Mouse (Mus musculus) retina, embryonic 14.5 days (tissue): ENCODE data around the gene Bcl2l14.

ENCODE experiments used
- DNase-seq: peaks from one replicate; pipeline ENCODE4 v3.0.0-alpha.2; 2015; ENCODE audit warnings: low spot score

The Bcl2l14 gene

GRCm38 (mm10) chr6:134396018-134396417 lies at the start of gene Bcl2l14:
Gene Bcl2l14 (plus strand): TSS chr6:134396318.
- DNase-seq, result no peak

GRCm38 (mm10) chr6:134348526-134349067 lies 47.5 kb upstream of the Bcl2l14 start:
- DNase-seq, result no peak

- no peak for DNase-seq
Measured at GRCm38 (mm10) chr6:134352881-134353280, 43.2 kb upstream of the Bcl2l14 start.

- DNase-seq, result no peak
Measured at GRCm38 (mm10) chr6:134353751-134354150, 42.4 kb upstream of the Bcl2l14 start.

- DNase-seq, result no peak
Measured at GRCm38 (mm10) chr6:134357570-134357969, 38.5 kb upstream of the Bcl2l14 start.

GRCm38 (mm10) chr6:134360079-134360478 lies 36.0 kb upstream of the Bcl2l14 start:
- no peak for DNase-seq

- DNase-seq, result no peak
Measured at GRCm38 (mm10) chr6:134364644-134365043, 31.5 kb upstream of the Bcl2l14 start.

DNA sequence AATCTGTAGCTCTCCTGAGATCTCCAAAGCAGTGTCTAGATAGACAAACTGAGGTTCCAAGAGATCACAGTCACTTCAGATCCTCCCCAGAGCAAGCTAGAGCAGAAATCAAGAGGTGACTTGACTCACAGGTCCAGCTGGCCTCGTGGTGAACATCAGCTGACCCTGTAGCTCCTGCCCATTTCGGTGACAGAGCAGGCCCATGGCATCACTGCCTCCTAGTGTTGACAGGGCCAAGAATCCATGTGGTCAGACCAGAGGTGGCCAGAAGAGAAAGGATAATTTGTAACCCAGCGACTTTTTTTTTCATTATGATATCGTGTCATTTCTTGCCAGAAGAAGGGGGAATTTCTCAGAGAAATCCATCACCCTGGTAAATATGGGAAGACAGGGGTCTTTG lies 30.2 kb upstream of the Bcl2l14 start:
- DNase-seq, result no peak

DNA sequence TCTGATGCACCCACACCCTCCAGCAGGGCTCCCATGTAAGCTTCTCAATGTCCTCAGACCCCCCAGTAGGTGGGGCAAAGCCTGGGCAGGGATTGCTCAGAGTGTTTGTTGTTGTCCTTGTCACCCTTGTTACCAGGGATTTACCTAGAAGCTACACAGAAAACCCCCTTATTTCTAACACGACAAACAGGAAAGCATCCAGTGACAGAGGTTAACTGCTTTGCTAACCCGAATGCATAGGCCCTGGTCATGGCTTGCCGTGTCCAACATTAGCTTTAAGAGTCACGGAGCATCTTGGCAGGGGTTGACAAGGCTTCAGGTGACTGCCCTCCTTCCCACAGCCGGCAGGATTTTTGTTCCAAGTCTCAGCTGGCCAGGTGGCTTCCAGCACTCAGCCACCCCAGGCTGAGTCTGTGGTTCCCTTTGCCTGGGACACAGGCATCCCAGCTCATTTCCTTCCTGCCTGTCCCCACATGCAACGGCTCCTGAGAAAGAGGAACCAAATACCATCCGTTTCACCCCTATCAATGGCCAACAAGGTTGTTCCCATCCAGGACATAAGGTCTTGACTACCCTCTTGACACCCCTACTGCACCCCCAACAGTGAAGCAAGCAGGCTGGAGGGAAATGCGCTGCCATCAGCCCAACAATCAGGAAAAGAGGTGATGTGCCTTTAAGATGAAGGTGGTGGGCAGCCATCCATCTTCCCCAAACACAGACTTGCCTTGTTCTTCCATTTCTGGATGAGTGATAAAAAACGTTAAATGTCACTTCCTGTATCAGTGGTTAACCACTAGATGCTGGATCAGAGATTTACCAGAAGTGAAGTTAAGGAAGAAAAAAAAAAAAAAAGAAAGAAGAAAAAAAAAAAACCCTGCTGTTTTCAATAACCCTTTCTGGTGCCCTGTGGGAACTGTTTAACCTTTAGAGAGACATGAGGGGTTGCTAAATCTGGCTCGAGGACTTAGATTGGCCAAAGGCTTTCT lies 29.5 kb upstream of the Bcl2l14 start:
- DNase-seq, result no peak

GRCm38 (mm10) chr6:134367366-134368281 lies 28.5 kb upstream of the Bcl2l14 start:
- no peak for DNase-seq

DNA sequence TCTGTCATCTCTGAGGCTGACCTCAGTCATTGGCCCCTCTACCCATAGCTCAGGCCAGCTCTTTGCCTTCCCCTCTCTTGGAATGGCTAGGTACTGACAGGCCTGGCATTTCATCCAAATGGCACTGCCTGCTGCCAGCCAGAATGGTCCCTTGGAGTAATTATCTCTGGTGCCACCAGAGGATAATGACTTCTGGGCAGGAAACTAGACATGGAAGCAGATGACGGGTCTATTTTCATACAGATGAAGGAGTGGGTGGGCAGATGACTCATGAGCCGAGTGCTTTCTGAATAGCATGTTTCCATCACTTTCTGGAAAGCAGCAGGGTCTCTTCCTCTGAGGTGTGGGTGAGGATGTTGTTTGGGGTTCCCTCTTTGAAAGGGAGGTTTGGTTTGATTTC lies 23.2 kb upstream of the Bcl2l14 start:
- no peak for DNase-seq

GRCm38 (mm10) chr6:134377201-134377600 lies 18.9 kb upstream of the Bcl2l14 start:
- DNase-seq, result no peak

GRCm38 (mm10) chr6:134377856-134378255 lies 18.3 kb upstream of the Bcl2l14 start:
- no peak for DNase-seq

DNA sequence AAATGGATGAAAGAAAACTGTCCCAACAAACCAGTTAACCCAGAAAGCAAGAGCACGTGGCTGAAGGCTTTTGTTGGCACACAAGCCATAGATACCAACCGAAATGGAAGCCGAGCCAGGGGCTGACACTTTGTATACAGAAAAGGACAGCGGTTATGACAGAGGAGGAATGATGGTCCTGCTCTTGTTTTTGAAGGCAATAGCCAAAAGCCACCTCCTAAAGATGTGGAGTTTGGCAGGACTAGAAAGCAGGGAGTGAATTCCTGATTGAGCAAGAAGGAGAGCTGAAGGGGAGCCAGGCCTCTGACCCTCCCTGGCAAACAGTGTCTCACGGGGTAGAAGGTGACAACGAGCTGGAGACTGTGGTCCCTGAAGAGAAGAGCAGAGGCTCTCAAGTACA lies 14.7 kb upstream of the Bcl2l14 start:
- DNase-seq, result no peak

GRCm38 (mm10) chr6:134385931-134386330 lies 10.2 kb upstream of the Bcl2l14 start:
- no peak for DNase-seq

DNA sequence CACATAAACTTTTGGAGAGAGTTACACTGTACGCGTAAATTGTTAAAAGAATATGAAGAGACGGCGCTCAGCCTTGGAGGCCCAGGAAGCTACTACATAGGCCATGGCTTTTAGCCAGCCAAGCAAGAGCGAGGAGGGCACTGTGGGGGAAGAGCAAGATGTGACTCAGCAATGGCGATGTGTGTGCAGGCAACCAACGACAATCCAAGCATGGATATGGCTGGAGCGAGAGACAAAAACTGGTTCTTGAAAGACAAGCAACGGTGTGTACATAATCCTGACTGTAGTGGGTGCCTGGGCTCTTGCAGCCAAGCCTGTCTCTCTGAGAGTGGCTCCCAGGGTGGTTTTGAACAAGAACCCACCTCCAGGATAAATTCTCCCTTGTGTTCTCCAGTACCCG lies 8.7 kb upstream of the Bcl2l14 start:
- DNase-seq, result no peak

DNA sequence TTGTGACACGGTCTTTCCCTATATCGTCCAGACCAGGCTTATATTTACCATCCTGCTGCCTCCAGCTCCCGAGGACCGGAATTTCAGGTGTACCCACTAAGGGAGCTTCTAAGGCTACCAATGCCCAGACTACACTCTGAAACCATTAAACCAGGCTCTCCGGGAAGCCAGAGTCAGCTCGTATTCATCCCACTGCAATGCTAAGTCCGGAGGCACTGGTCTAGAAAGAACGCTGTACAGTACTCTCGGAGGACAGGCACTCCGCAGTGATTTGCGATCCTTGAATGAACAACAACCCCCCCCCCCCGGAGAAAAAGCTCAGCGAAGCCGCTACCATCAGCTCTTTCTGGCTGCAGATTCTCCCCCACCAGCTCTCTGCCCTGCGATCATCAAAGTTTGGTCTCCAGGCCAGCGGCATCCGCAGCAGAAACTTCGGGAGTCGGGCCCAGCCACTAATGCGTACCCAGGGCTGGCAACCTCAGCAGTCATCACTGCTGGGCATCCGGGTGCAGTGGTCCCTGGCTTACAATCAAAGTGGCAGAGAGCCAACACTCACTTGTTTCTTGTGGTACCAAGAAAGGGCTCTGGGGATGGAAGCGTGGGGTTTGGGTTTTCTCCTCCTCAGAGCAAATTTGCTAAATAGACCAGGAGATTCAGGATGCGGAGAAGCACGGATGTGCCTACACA lies 7.6 kb upstream of the Bcl2l14 start:
- no peak for DNase-seq

DNA sequence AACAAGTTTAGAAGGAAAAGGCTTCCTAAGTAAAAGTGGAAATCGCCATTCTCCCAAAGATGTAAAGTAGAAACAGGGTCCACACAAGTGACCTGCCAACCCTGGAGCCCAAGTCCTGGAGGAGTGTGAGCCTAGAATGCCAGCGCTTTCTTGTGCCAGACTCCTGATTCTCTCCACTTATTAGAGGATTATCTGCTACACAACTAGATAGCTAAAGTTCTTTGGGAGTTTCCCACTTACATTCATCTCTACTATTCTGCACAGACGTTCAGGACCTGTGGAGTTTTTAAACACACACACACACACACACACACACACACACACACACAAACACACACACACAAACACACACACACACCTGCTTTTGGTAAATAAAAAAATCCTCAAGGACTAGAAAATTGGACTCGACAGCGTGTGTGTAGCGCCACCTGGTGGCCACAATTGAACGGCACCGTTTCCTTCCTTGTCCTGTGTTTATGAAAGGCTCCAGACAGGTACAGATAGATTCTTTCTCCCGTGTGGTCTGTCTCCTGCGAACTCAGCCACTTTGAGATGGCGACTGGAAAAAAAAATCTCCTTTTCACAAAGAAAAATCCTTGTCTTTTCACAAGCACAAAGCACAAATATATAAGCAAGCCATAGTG lies 6.7 kb upstream of the Bcl2l14 start:
- DNase-seq, result peak; percentile 93

- DNase-seq, result no peak
Measured at GRCm38 (mm10) chr6:134389917-134390316, 6.2 kb upstream of the Bcl2l14 start.

- no peak for DNase-seq
Measured at GRCm38 (mm10) chr6:134390837-134391236, 5.3 kb upstream of the Bcl2l14 start.
